Mouse (Mus musculus) spleen, adult 2 months (tissue): ENCODE measurements around the gene Atraid.
A peak's percentile ranks its signal among the peaks of the same experiment; 100 is the strongest.

ENCODE experiments used
- CTCF ChIP-seq: fragments of 200-500 bp; IDR thresholded peaks from 2 replicates; pipeline ENCODE4 v1.5.1; 2011; ENCODE audit warnings: mild to moderate bottlenecking, inconsistent platforms; ENCODE audit not compliant: insufficient read depth, insufficient read length, insufficient replicate concordance; ENCODE audit errors: extremely low read depth
- POLR2A ChIP-seq: fragments of 200-500 bp; IDR thresholded peaks from 2 replicates; pipeline ENCODE4 v1.6.1; 2011; ENCODE audit warnings: low read depth, low read length, inconsistent platforms

DNA sequence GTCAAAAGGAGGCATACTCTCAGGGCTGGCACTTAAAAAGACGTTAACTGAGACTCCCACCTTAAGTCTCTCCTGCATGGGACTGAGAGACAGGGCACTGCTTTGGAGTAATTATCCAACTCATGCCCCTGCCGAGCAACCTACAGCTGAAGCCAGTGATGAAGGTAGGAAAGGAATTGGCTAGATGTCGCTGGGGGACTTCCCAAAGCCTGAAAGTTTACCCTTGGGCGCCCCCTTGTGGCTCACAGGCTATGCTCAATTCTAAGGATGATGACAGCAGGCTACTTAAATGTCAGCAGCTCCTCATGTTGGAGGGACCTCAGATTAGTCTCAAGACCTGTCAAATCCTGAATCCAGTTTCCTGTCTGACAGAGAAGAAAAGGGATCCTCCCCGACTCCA is 43.9 kb upstream of the Atraid start:
- peak; percentile 69; the same call in 1 of the 2 replicates for TF ChIP-seq CTCF
- no peak for TF ChIP-seq POLR2A
